Mouse (Mus musculus) bone marrow, adult 2 months (tissue): ENCODE measurements at regions not wholly inside any gene's neighbourhood (a gene's known extent, or its start where the extent isn't known, plus 50 kb on each side); places are given as distances from the start of the nearest gene placed in this dataset.

ENCODE experiments used
- CTCF ChIP-seq: fragments of 200-500 bp; IDR thresholded peaks from 2 replicates; pipeline ENCODE4 v1.5.1; 2011; ENCODE audit warnings: low read length, control low read depth; ENCODE audit not compliant: control insufficient read depth, insufficient read depth
- POLR2A ChIP-seq: fragments of 200-500 bp; IDR thresholded peaks from 2 replicates; pipeline ENCODE4 v1.6.1; 2011; ENCODE audit warnings: low read depth, mild to moderate bottlenecking, control low read depth, low read length, borderline replicate concordance; ENCODE audit not compliant: control insufficient read depth

- TF ChIP-seq CTCF (no peak), POLR2A (no peak)
These were observed 411.4 kb downstream of the Med10 start for GRCm38 (mm10) chr13:70213622-70214021.
